Mouse (Mus musculus) kidney, embryonic 16.5 days (tissue): Measurements from ENCODE around the gene Cblc. TPM values are rescaled to one million over a fixed set of nuclear protein-coding genes. Genes with fewer than 3 reads are reported as not detected.

Source experiments
- ATAC-seq: fragments of 200-750 bp; cut with Nextera tagmentation; 2 replicates; pipeline ENCODE4 v1.8.0; 2017; ENCODE audit warnings: moderate TSS enrichment; ENCODE audit not compliant: low FRiP score, low TSS enrichment
- H3K27ac ChIP-seq: fragments of 300-500 bp; sonication (generic); 2 replicates; pipeline ENCODE4 v1.5.1; 2014; ENCODE audit warnings: low read length
- H3K27me3 ChIP-seq: fragments of 300-500 bp; sonication (generic); 2 replicates; pipeline ENCODE4 v1.6.1; 2014; ENCODE audit warnings: low read length, control low read depth, mixed read lengths; ENCODE audit not compliant: insufficient read depth
- H3K36me3 ChIP-seq: fragments of 300-500 bp; sonication (generic); 2 replicates; pipeline ENCODE4 v1.6.1; 2014; ENCODE audit warnings: low read length, control low read depth, mixed read lengths; ENCODE audit not compliant: insufficient read depth
- H3K4me1 ChIP-seq: fragments of 300-500 bp; sonication (generic); 2 replicates; pipeline ENCODE4 v1.6.1; 2014; ENCODE audit warnings: low read length, control low read depth, mixed read lengths; ENCODE audit not compliant: insufficient read depth
- H3K4me2 ChIP-seq: fragments of 300-500 bp; sonication (generic); replicated peaks from 2 replicates; pipeline ENCODE4 v1.6.1; 2014; ENCODE audit warnings: low read depth, low read length
- H3K4me3 ChIP-seq: fragments of 300-500 bp; sonication (generic); 2 replicates; pipeline ENCODE4 v1.5.1; 2014; ENCODE audit warnings: mild to moderate bottlenecking, low read length
- H3K9ac ChIP-seq: fragments of 300-500 bp; sonication (generic); replicated peaks from 2 replicates; pipeline ENCODE4 v1.6.1; 2014; ENCODE audit warnings: low read length
- H3K9me3 ChIP-seq: fragments of 300-500 bp; sonication (generic); 2 replicates; pipeline ENCODE4 v1.6.1; 2016; ENCODE audit warnings: low read length, control low read depth
- WGBS: fragments of 180-500 bp; shearing (Covaris S2); extraction: QIAGEN DNeasy Blood & Tissue Kit; methylation state at CpG from one replicate; pipeline ENCODE4 v1.1.7; 2014; 5-methylcytosine and 5-hydroxymethylcytosine counted together
- polyA plus RNA-seq: library from polyadenylated mRNA; unstranded; fragments of >200 nt; fragmentation: Nextera tagmentation; extraction: Ambion mirVana; gene quantifications from 2 replicates; pipeline ENCODE4 v1.2.1, GENCODE M21; 2015

The Cblc gene
- polyA plus RNA-seq, 1 experiment from 2014 or later = 9.4 TPM

- Histone ChIP-seq H3K9ac (no peak overlapping the region), H3K27me3 (no peaks in the 10 kb centered on the region), H3K36me3 (no peaks in the 10 kb centered on the region), H3K4me3 (no peak overlapping the region), H3K4me2 (no peak overlapping the region), H3K9me3 (no peaks in the 10 kb centered on the region), H3K4me1 (no peaks in the 10 kb centered on the region), H3K27ac (no peak overlapping the region)
- no peak for ATAC-seq
- 42% methylated on average over 12 of the region's 12 CpGs for WGBS
These were observed 10.6 kb downstream of the Cblc start for GRCm38 (mm10) chr7:19785874-19786458.

- ATAC-seq = no peak
- Histone ChIP-seq H3K9me3 (0 out of 2 replicates have a peak, but pooled peaks cover 1% of the 10 kb centered on the region), H3K4me1 (no peaks in the 10 kb centered on the region), H3K4me2 (no peak overlapping the region), H3K4me3 (no peak overlapping the region), H3K9ac (no peak overlapping the region), H3K36me3 (no peaks in the 10 kb centered on the region), H3K27ac (no peak overlapping the region), H3K27me3 (no peaks in the 10 kb centered on the region)
- WGBS = 34% methylated on average over 11 of the region's 11 CpGs
These were observed 11.7 kb downstream of the Cblc start for GRCm38 (mm10) chr7:19784764-19785535.

GRCm38 (mm10) chr7:19783630-19784029 is 13.0 kb downstream of the Cblc start:
- WGBS = 69% methylated on average over 8 of the region's 8 CpGs
- no peak for ATAC-seq

GRCm38 (mm10) chr7:19782645-19783044 is 14.0 kb downstream of the Cblc start:
- 93% methylated on average over 4 of the region's 4 CpGs for WGBS
- H3K27me3 ChIP-seq = no peaks in the 10 kb centered on the region

More at GRCm38 (mm10) chr7:19783630-19784029, 13.0 kb downstream of the Cblc start:
- Histone ChIP-seq H3K36me3 (no peaks in the 10 kb centered on the region), H3K9me3 (0 out of 2 replicates have a peak, but pooled peaks cover 2% of the 10 kb centered on the region), H3K27me3 (no peaks in the 10 kb centered on the region), H3K4me2 (no peak overlapping the region), H3K27ac (no peak overlapping the region), H3K4me1 (no peaks in the 10 kb centered on the region), H3K4me3 (no peak overlapping the region), H3K9ac (no peak overlapping the region)

GRCm38 (mm10) chr7:19781741-19782140 is 14.9 kb downstream of the Cblc start:
- 92% methylated on average over 7 of the region's 7 CpGs for WGBS
- H3K4me3 ChIP-seq = no peak overlapping the region
- no peaks in the 10 kb centered on the region for H3K36me3 ChIP-seq
- no peak for ATAC-seq
- H3K4me2 ChIP-seq = no peak overlapping the region
- no peak overlapping the region for H3K27ac ChIP-seq
- H3K9me3 ChIP-seq = 0 out of 2 replicates have a peak, but pooled peaks cover 2% of the 10 kb centered on the region
- no peaks in the 10 kb centered on the region for H3K4me1 ChIP-seq
- H3K27me3 ChIP-seq = no peaks in the 10 kb centered on the region
- no peak overlapping the region for H3K9ac ChIP-seq

More at GRCm38 (mm10) chr7:19782645-19783044, 14.0 kb downstream of the Cblc start:
- H3K9me3 ChIP-seq = 0 out of 2 replicates have a peak, but pooled peaks cover 2% of the 10 kb centered on the region
- no peak overlapping the region for H3K4me2 ChIP-seq
- no peak overlapping the region for H3K9ac ChIP-seq
- ATAC-seq = no peak
- H3K27ac ChIP-seq = no peak overlapping the region
- no peak overlapping the region for H3K4me3 ChIP-seq
- H3K4me1 ChIP-seq = no peaks in the 10 kb centered on the region
- H3K36me3 ChIP-seq = no peaks in the 10 kb centered on the region

GRCm38 (mm10) chr7:19779903-19780302 is 16.7 kb downstream of the Cblc start:
- no peaks in the 10 kb centered on the region for H3K4me1 ChIP-seq
- H3K27ac ChIP-seq = no peak overlapping the region
- no peak for ATAC-seq
- H3K9ac ChIP-seq = no peak overlapping the region
- H3K4me2 ChIP-seq = no peak overlapping the region
- H3K9me3 ChIP-seq = 0 out of 2 replicates have a peak, but pooled peaks cover 2% of the 10 kb centered on the region
- no peak overlapping the region for H3K4me3 ChIP-seq
- no peaks in the 10 kb centered on the region for H3K27me3 ChIP-seq
- H3K36me3 ChIP-seq = no peaks in the 10 kb centered on the region
- WGBS = 83% methylated on average over 4 of the region's 4 CpGs

GRCm38 (mm10) chr7:19778645-19779044 is 18.0 kb downstream of the Cblc start:
- no peak overlapping the region for H3K4me2 ChIP-seq
- no peak overlapping the region for H3K9ac ChIP-seq
- 0 out of 2 replicates have a peak, but pooled peaks cover 2% of the 10 kb centered on the region for H3K9me3 ChIP-seq
- no peaks in the 10 kb centered on the region for H3K4me1 ChIP-seq
- no peaks in the 10 kb centered on the region for H3K27me3 ChIP-seq
- WGBS = 84% methylated on average over 8 of the region's 8 CpGs
- ATAC-seq = no peak
- H3K4me3 ChIP-seq = no peak overlapping the region
- H3K36me3 ChIP-seq = no peaks in the 10 kb centered on the region
- H3K27ac ChIP-seq = no peak overlapping the region

- WGBS = 89% methylated on average over 11 of the region's 11 CpGs
- ATAC-seq = no peak
- H3K27ac ChIP-seq = no peak overlapping the region
These were observed 19.4 kb downstream of the Cblc start for GRCm38 (mm10) chr7:19777049-19777723.

GRCm38 (mm10) chr7:19771682-19772081 is 24.9 kb downstream of the Cblc start:
- no peak overlapping the region; the same call in 1 of the 2 replicates for H3K4me3 ChIP-seq
- H3K4me1 ChIP-seq = peaks cover 39% of the 10 kb centered on the region
- no peaks in the 10 kb centered on the region for H3K27me3 ChIP-seq
- WGBS = 49% methylated on average over 4 of the region's 4 CpGs
- H3K9me3 ChIP-seq = no peaks in the 10 kb centered on the region
- peak overlapping the region; percentile 92 for H3K4me2 ChIP-seq
- peak overlapping the region; percentile 78 for H3K27ac ChIP-seq
- ATAC-seq = no peak
- peak overlapping the region; percentile 33; the same call in 1 of the 2 replicates for H3K9ac ChIP-seq
- peaks cover 8% of the 10 kb centered on the region; the same call in 1 of the 2 replicates for H3K36me3 ChIP-seq

More at GRCm38 (mm10) chr7:19777049-19777723, 19.4 kb downstream of the Cblc start:
- Histone ChIP-seq H3K4me2 (no peak overlapping the region), H3K9ac (no peak overlapping the region), H3K4me1 (no peaks in the 10 kb centered on the region), H3K36me3 (no peaks in the 10 kb centered on the region), H3K27me3 (no peaks in the 10 kb centered on the region), H3K4me3 (no peak overlapping the region), H3K9me3 (0 out of 2 replicates have a peak, but pooled peaks cover 2% of the 10 kb centered on the region)
